9 mouse cellular contexts compared by ENCODE assay signal in the genomic region with DNA sequence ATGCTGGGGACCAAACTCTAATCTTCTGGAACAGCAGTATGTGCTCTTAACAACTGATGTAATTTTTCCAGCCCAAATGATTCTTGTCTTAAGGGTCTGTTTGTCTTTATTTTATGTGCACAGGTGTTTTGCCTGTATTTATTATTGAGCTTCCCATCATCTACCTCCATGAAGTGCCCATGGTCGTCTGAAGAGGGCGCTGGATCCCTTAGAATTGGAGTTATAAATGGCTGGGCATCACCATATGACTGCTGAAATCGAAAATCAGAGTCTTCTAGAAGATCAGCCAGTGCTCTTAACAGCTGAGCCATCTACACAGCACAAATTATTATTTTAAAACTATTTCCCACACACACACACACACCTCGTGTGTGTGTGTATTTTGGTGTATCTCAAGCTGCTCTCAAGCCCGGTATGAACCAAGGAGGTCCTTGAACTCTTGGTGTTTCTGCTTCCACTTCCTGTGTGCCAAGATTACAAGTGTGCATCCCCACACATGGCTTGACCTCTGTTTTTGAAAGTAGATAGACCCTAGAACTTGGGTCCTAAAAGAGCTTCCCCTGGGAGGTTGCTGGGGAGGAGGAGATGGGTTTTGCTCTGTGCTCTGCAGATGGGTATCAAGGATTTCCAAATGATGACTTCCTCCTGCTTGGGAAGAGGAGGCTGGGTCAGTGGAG. TPM values are rescaled to one million over a fixed set of nuclear protein-coding genes. Genes with fewer than 3 reads are reported as not detected.
DNase-seq lines count a peak whose midpoint lies in the region; ATAC-seq and TF ChIP-seq lines count a peak whose summit lies in the region.
"Had no signal": no experiment of that assay in that cellular context is flagged by ENCODE, and none has a peak within 500 bp of the region (broad histone marks: within the 10 kb centered on the region; RNA-seq: fewer than 3 reads in every experiment).

No protein-coding gene starts in this region.

- WGBS in heart, adult 2 months = 16% methylated on average over 5 of the region's 5 CpGs
- 30% methylated on average over 5 of the region's 5 CpGs for WGBS in embryonic facial prominence, embryonic 13.5 days
- 24% methylated on average over 5 of the region's 5 CpGs for WGBS in forebrain, embryonic 15.5 days

- H3K4me1 ChIP-seq in heart, adult 2 months (ENCODE audit: control insufficient read depth, insufficient read depth, low read length) = peaks cover 2% of the 10 kb centered on the region; the same call in 1 of the 2 replicates
- H3K4me1 ChIP-seq in MEL (ENCODE audit: control insufficient read depth in 1 of 2, insufficient read depth in 2 of 2, low read length in 2 of 2) = peaks cover under 1 to 8% of the 10 kb centered on the region in 2 experiments; a peak in 2 of 4 replicates
- H3K4me1 ChIP-seq in embryonic facial prominence, embryonic 13.5 days = peaks cover 13% of the 10 kb centered on the region
- H3K4me1 ChIP-seq in forebrain, embryonic 15.5 days = peaks cover 15% of the 10 kb centered on the region

- no peak overlapping the region for H3K9ac ChIP-seq in heart, adult 2 months (ENCODE audit: low read depth, low read length)
- H3K9ac ChIP-seq in MEL (ENCODE audit: control insufficient read depth, low read depth, low read length, poor library complexity, severe bottlenecking) = no peak overlapping the region
- H3K9ac ChIP-seq in embryonic facial prominence, embryonic 13.5 days = 0 out of 2 replicates have a peak overlapping the region, but pooled peaks have one; percentile 6
- no peak overlapping the region for H3K9ac ChIP-seq in forebrain, embryonic 15.5 days (replicated peaks)
- H3K9ac ChIP-seq: neural tube, embryonic 12.5 days had no signal

- TF ChIP-seq EP300 in heart, adult 2 months (IDR thresholded peaks at IDR 0.05; ENCODE audit: insufficient read depth, low read depth, low read length) = no peak
- no peak for TF ChIP-seq EP300 in MEL (IDR thresholded peaks at IDR 0.05; ENCODE audit: low read depth in 1 of 2, low read length in 2 of 2)

- H3K4me3 ChIP-seq in heart, adult 2 months = no peak overlapping the region
- 0 out of 4 replicates have a peak overlapping the region, but pooled peaks of 1 of the 2 experiments have one; percentile 3 for H3K4me3 ChIP-seq in MEL (ENCODE audit: control insufficient read depth in 1 of 2, insufficient read depth in 1 of 2, low read depth in 2 of 2, low read length in 2 of 2)
- H3K4me3 ChIP-seq in embryonic facial prominence, embryonic 13.5 days = no peak overlapping the region
- no peak overlapping the region for H3K4me3 ChIP-seq in forebrain, embryonic 15.5 days
- H3K4me3 ChIP-seq: neural tube, embryonic 12.5 days had no signal

- no peaks in the 10 kb centered on the region for H3K36me3 ChIP-seq in heart, adult 2 months (ENCODE audit: control insufficient read depth, insufficient read depth, low read length)
- peaks cover 0 to 4% of the 10 kb centered on the region in 2 experiments; a peak in 2 of 4 replicates for H3K36me3 ChIP-seq in MEL (ENCODE audit: control insufficient read depth in 1 of 2, insufficient read depth in 2 of 2, low read length in 2 of 2)
- no peaks in the 10 kb centered on the region for H3K36me3 ChIP-seq in embryonic facial prominence, embryonic 13.5 days
- no peaks in the 10 kb centered on the region for H3K36me3 ChIP-seq in forebrain, embryonic 15.5 days
- H3K36me3 ChIP-seq: neural tube, embryonic 12.5 days had no signal

- H3K4me2 ChIP-seq in embryonic facial prominence, embryonic 13.5 days = no peak overlapping the region
- no peak overlapping the region for H3K4me2 ChIP-seq in forebrain, embryonic 15.5 days (replicated peaks)
- H3K4me2 ChIP-seq: neural tube, embryonic 12.5 days had no signal

- no peaks in the 10 kb centered on the region for H3K9me3 ChIP-seq in MEL (replicated peaks; ENCODE audit: insufficient read depth, low read length)
- H3K9me3 ChIP-seq in embryonic facial prominence, embryonic 13.5 days = peaks cover 7% of the 10 kb centered on the region; the same call in 1 of the 2 replicates
- H3K9me3 ChIP-seq in forebrain, embryonic 15.5 days = no peaks in the 10 kb centered on the region

- TF ChIP-seq POLR2A in heart, adult 2 months (IDR thresholded peaks at IDR 0.05; ENCODE audit: insufficient read depth, low read depth, low read length) = no peak
- no peak for TF ChIP-seq POLR2A in MEL (IDR thresholded peaks at IDR 0.05; ENCODE audit: control insufficient read depth in 1 of 2, insufficient read depth in 1 of 2, low read depth in 1 of 2, low read length in 2 of 2, poor library complexity in 1 of 2)

- no peak overlapping the region for H3K27ac ChIP-seq in heart, adult 2 months
- no peak overlapping the region for H3K27ac ChIP-seq in MEL (ENCODE audit: control insufficient read depth, low read depth, low read length)
- H3K27ac ChIP-seq in embryonic facial prominence, embryonic 13.5 days = no peak overlapping the region
- H3K27ac ChIP-seq in forebrain, embryonic 15.5 days (replicated peaks) = no peak overlapping the region
- H3K27ac ChIP-seq: neural tube, embryonic 12.5 days had no signal

- peaks cover 2% of the 10 kb centered on the region; the same call in 1 of the 2 replicates for H3K27me3 ChIP-seq in heart, adult 2 months (ENCODE audit: control insufficient read depth, insufficient read depth, low read length)
- 0 out of 4 replicates have a peak, but pooled peaks cover 0 to 2% of the 10 kb centered on the region in 2 experiments for H3K27me3 ChIP-seq in MEL (ENCODE audit: control insufficient read depth in 1 of 2, insufficient read depth in 2 of 2, low read length in 2 of 2)
- peaks cover 20% of the 10 kb centered on the region for H3K27me3 ChIP-seq in embryonic facial prominence, embryonic 13.5 days
- H3K27me3 ChIP-seq in forebrain, embryonic 15.5 days = peaks cover 7% of the 10 kb centered on the region; the same call in 1 of the 2 replicates

- no peak for DNase-seq in heart, adult 2 months
- no peak for DNase-seq in heart, postnatal 14 days
- DNase-seq in 3T3-L1 (ENCODE audit: low read depth, low spot score) (peak; percentile 57), MEL (ENCODE audit: low read depth, low spot score) (peak; percentile 72)
- peak; percentile 48 for DNase-seq in retina, postnatal 1 day
- DNase-seq in urinary bladder, postnatal 36 days (ENCODE audit: low spot score in 2 of 2) = no peak

- TF ChIP-seq CTCF in heart, adult 2 months (IDR thresholded peaks at IDR 0.05) = peak; percentile 57
- TF ChIP-seq CTCF in MEL (IDR thresholded peaks at IDR 0.05 in 2 of 3, conservative IDR thresholded peaks at IDR 0.05 in 1 of 3; ENCODE audit: control insufficient read depth in 1 of 3, insufficient read depth in 1 of 3, low read depth in 2 of 3, low read length in 3 of 3, poor library complexity in 1 of 3, severe bottlenecking in 1 of 3) = peak; percentile 48 to 74 (median 62)

- intact Hi-C loops in heart, adult 2 months (cut with DNase I) = no loop called here
- intact Hi-C loops in heart, postnatal 14 days (cut with DNase I) = loop anchor here (5.0 kb wide), 1 partner anchor 36 kb away; no protein-coding TSS in a partner anchor

- no peak for ATAC-seq in embryonic facial prominence, embryonic 13.5 days (ENCODE audit: insufficient number of reproducible peaks, insufficient read depth, low FRiP score, low TSS enrichment, low read depth)
- no peak for ATAC-seq in forebrain, embryonic 15.5 days (replicated peaks)

- no peaks in the 10 kb centered on the region for H3K79me2 ChIP-seq in heart, adult 2 months (replicated peaks; ENCODE audit: control insufficient read depth, insufficient read depth, low read length)
- H3K79me2 ChIP-seq in MEL (ENCODE audit: control insufficient read depth, insufficient read depth, low read length, poor library complexity) = no peaks in the 10 kb centered on the region; the same call in 1 of the 2 replicates

- peak; percentile 72 for TF ChIP-seq RAD21 in MEL (IDR thresholded peaks at IDR 0.05; ENCODE audit: low read depth, low read length)

TF ChIP-seq in MEL, 35 proteins besides CTCF, POLR2A, EP300 and RAD21 (continues in another document):
- TF ChIP-seq ZC3H11A (IDR thresholded peaks at IDR 0.05; ENCODE audit: low read depth, low read length) (peak; percentile 48), MYB (IDR thresholded peaks at IDR 0.05; ENCODE audit: low read depth, low read length) (no peak), GATA1 (IDR thresholded peaks at IDR 0.05; ENCODE audit: low read depth, low read length) (no peak), ELF1 (IDR thresholded peaks at IDR 0.05; ENCODE audit: low read depth, low read length) (no peak), ZKSCAN1 (IDR thresholded peaks at IDR 0.05; ENCODE audit: low read depth, low read length) (no peak), USF1 (IDR thresholded peaks at IDR 0.05; ENCODE audit: low read depth, low read length) (no peak), BHLHE40 (IDR thresholded peaks at IDR 0.05; ENCODE audit: borderline replicate concordance, low read depth, low read length) (no peak)

RNA-seq across cellular contexts. Expression of gene Zfp541, which starts 5.0 kb away (rescaled TPM):
- total RNA-seq in heart, adult 2 months (2021) = not detected
- 0.02 and 0.03 TPM in 2 replicates for polyA plus RNA-seq in heart, adult 2 months (2012; rRNA removed)
- not detected for total RNA-seq in heart, postnatal 14 days (2021)
- not detected in 2 replicates for total RNA-seq in MEL (2012; rRNA removed)
- under 1 TPM in 1 of 2 experiments, not detected in 1; 0.01 TPM for polyA plus RNA-seq in MEL (2012; ENCODE audit: insufficient read depth in 1 of 2, insufficient read length in 2 of 2, low read depth in 1 of 2, low replicate concordance in 2 of 2, missing spikeins in 1 of 2)
- 0.07 and 0.11 TPM in 2 replicates for polyA plus RNA-seq in embryonic facial prominence, embryonic 13.5 days (2015; fragmentation: Nextera tagmentation; extraction: Ambion mirVana)
- 0.09 TPM in 1 of 2 replicates, not detected in the other for polyA plus RNA-seq in forebrain, embryonic 15.5 days (2015; fragmentation: Nextera tagmentation; extraction: Ambion mirVana)

RNA-seq across cellular contexts. Expression of gene Bicra, which starts 8.9 kb away (rescaled TPM):
- 1 to 10 TPM; 5.8 to 7.5 TPM for total RNA-seq in heart, adult 2 months (2021)
- polyA plus RNA-seq in heart, adult 2 months (2012; rRNA removed) = 5.9 and 8.4 TPM in 2 replicates
- total RNA-seq in heart, postnatal 14 days (2021) = 1 to 10 TPM; 9.1 to 9.7 TPM
- total RNA-seq in MEL (2012; rRNA removed) = 0.81 and 1.5 TPM in 2 replicates
- polyA plus RNA-seq in MEL (2012; ENCODE audit: insufficient read depth in 1 of 2, insufficient read length in 2 of 2, low read depth in 1 of 2, low replicate concordance in 2 of 2, missing spikeins in 1 of 2) = 10 to 100 TPM in 1 of 2 experiments, not detected in 1; 14.1 TPM
- polyA plus RNA-seq in embryonic facial prominence, embryonic 13.5 days (2015; fragmentation: Nextera tagmentation; extraction: Ambion mirVana) = 9.5 and 10.4 TPM in 2 replicates
- 10.1 and 10.7 TPM in 2 replicates for polyA plus RNA-seq in forebrain, embryonic 15.5 days (2015; fragmentation: Nextera tagmentation; extraction: Ambion mirVana)

RNA-seq across cellular contexts. Expression of gene Napa, which starts 41.7 kb away (rescaled TPM):
- total RNA-seq in heart, adult 2 months (2021) = 10 to 100 TPM; 74.0 to 95.3 TPM
- polyA plus RNA-seq in heart, adult 2 months (2012; rRNA removed) = 147 and 165 TPM in 2 replicates
- 10 to 100 TPM; 86.1 to 99.9 TPM for total RNA-seq in heart, postnatal 14 days (2021)
- total RNA-seq in MEL (2012; rRNA removed) = 52.6 and 56.1 TPM in 2 replicates
- polyA plus RNA-seq in MEL (2012; ENCODE audit: insufficient read depth in 1 of 2, insufficient read length in 2 of 2, low read depth in 1 of 2, low replicate concordance in 2 of 2, missing spikeins in 1 of 2) = 100 to 1,000 TPM in 1 of 2 experiments, not detected in 1; 132 TPM
- polyA plus RNA-seq in embryonic facial prominence, embryonic 13.5 days (2015; fragmentation: Nextera tagmentation; extraction: Ambion mirVana) = 195 and 216 TPM in 2 replicates
- 186 and 200 TPM in 2 replicates for polyA plus RNA-seq in forebrain, embryonic 15.5 days (2015; fragmentation: Nextera tagmentation; extraction: Ambion mirVana)

Comparison
In these comparisons a context has a peak if more than half of its experiments do, and no peak if none do; other contexts are left out.
1. DNase-seq: peak in 3T3-L1 (single experiment), MEL (single experiment) and retina, postnatal 1 day (single experiment); none in heart, adult 2 months (0 of 2), heart, postnatal 14 days (0 of 2) and urinary bladder, postnatal 36 days (0 of 2).